Mouse (Mus musculus): Measurements from ENCODE around the gene Zfp53.

Gene Zfp53

GRCm38 (mm10) chr17:21526270-21526669, 37.5 kb downstream of the Zfp53 start:
- in situ Hi-C loops (cut with MboI), result no loop called here

GRCm38 (mm10) chr17:21530645-21531330, 42.0 kb downstream of the Zfp53 start:
- in situ Hi-C loops (cut with MboI), result no loop called here

GRCm38 (mm10) chr17:21531621-21532020, 42.8 kb downstream of the Zfp53 start:
- in situ Hi-C loops (cut with MboI), result no loop called here

GRCm38 (mm10) chr17:21532101-21532951, 43.5 kb downstream of the Zfp53 start:
- in situ Hi-C loops (cut with MboI), result no loop called here

- in situ Hi-C loops (cut with MboI), result no loop called here
Measured at GRCm38 (mm10) chr17:21533961-21534360, 45.2 kb downstream of the Zfp53 start.

- in situ Hi-C loops (cut with MboI), result no loop called here
Measured at GRCm38 (mm10) chr17:21534460-21535095, 45.8 kb downstream of the Zfp53 start.

- in situ Hi-C loops (cut with MboI), result no loop called here
Measured at GRCm38 (mm10) chr17:21535096-21536001, 46.6 kb downstream of the Zfp53 start, which contains the start of gene Zfp52. Gene Zfp52 (plus strand): TSS chr17:21535539.

GRCm38 (mm10) chr17:21536096-21536495, 47.3 kb downstream of the Zfp53 start:
- in situ Hi-C loops (cut with MboI), result no loop called here

- in situ Hi-C loops (cut with MboI), result no loop called here
Measured at GRCm38 (mm10) chr17:21536676-21537075, 47.9 kb downstream of the Zfp53 start.

GRCm38 (mm10) chr17:21557831-21558230, 69.0 kb downstream of the Zfp53 start:
- in situ Hi-C loops (cut with MboI), result no loop called here
